Mouse (Mus musculus) layer of hippocampus, postnatal 14 days (tissue): ENCODE results near the gene Nap1l1. TPM values are rescaled to one million over a fixed set of nuclear protein-coding genes. Genes with fewer than 3 reads are reported as not detected.

ENCODE experiments used
- DNase-seq, 2 experiments: peaks; one replicate each; pipeline ENCODE4 v3.0.0; 2021 to 2022; ENCODE audit warnings: low spot score in 2 of 2, mixed read lengths in 1 of 2
- total RNA-seq, 2 experiments: library from RNA; stranded (reverse); gene quantifications; 2 replicates each; pipeline ENCODE4 v1.2.3; 2021

Nap1l1 gene
- total RNA-seq, 2 experiments from 2014 or later, result 164 to 177 TPM

- DNase-seq, result no peak
These were observed 72.6 kb downstream of the Nap1l1 start for GRCm38 (mm10) chr10:111545648-111546047.

Other genes starting within 250 kb of the Nap1l1 start
- gene Bbs10, start 174.5 kb upstream of the Nap1l1 start, total RNA-seq, result 1 to 10 TPM; 4.2 to 5.4 TPM
- 10 to 100 TPM; 23.9 to 24.4 TPM for gene Phlda1, start 33.1 kb downstream of the Nap1l1 start, total RNA-seq